Mouse (Mus musculus) kidney, adult 2 months (tissue): ENCODE results near the gene Ccl25. TPM values are rescaled to one million over a fixed set of nuclear protein-coding genes. Genes with fewer than 3 reads are reported as not detected.

Experiments used
- DNase-seq: peaks from one replicate; pipeline ENCODE4 v3.0.0; 2021
- H3K27ac ChIP-seq: fragments of 200-500 bp; 2 replicates; pipeline ENCODE4 v1.5.1; 2012; ENCODE audit warnings: low read depth, low read length, control low read depth, inconsistent platforms; ENCODE audit not compliant: insufficient read depth
- H3K27me3 ChIP-seq: fragments of 200-500 bp; replicated peaks from 2 replicates; pipeline ENCODE4 v1.6.1; 2012; ENCODE audit warnings: mild to moderate bottlenecking, moderate library complexity, low read length, inconsistent platforms; ENCODE audit not compliant: control insufficient read depth, insufficient read depth
- H3K36me3 ChIP-seq: fragments of 200-500 bp; 2 replicates; pipeline ENCODE4 v1.6.1; 2012; ENCODE audit warnings: mild to moderate bottlenecking, moderate library complexity, low read length, inconsistent platforms; ENCODE audit not compliant: control insufficient read depth, insufficient read depth
- H3K4me1 ChIP-seq: fragments of 200-500 bp; 2 replicates; pipeline ENCODE4 v1.6.1; 2011; ENCODE audit warnings: low read length; ENCODE audit not compliant: control insufficient read depth, insufficient read depth
- H3K4me3 ChIP-seq: fragments of 200-500 bp; 2 replicates; pipeline ENCODE4 v1.5.1; 2011; ENCODE audit warnings: mild to moderate bottlenecking, low read depth, low read length, control low read depth; ENCODE audit not compliant: insufficient read depth
- CTCF ChIP-seq: fragments of 200-500 bp; conservative IDR thresholded peaks from 2 replicates; pipeline ENCODE4 v1.5.1; 2011; ENCODE audit warnings: low read depth, mild to moderate bottlenecking, control low read depth, low read length, moderate library complexity, mixed read lengths; ENCODE audit not compliant: insufficient read depth, insufficient read length
- POLR2A ChIP-seq: fragments of 200-500 bp; IDR thresholded peaks from one replicate; pipeline ENCODE4 v1.6.1; 2011; ENCODE audit warnings: low read depth, low read length, control low read depth
- WGBS: fragments of 180-500 bp; shearing (Covaris S2); methylation state at CpG from one replicate; pipeline ENCODE4 v1.1.7; 2018; 5-methylcytosine and 5-hydroxymethylcytosine counted together
- polyA plus RNA-seq: library from polyadenylated mRNA; depleted of rRNA; stranded (reverse); fragments of >200 nt; gene quantifications from 2 replicates; pipeline ENCODE4 v1.2.3, GENCODE M21; 2012

Ccl25 gene
- polyA plus RNA-seq, 1 experiment: 5.2 TPM

DNA sequence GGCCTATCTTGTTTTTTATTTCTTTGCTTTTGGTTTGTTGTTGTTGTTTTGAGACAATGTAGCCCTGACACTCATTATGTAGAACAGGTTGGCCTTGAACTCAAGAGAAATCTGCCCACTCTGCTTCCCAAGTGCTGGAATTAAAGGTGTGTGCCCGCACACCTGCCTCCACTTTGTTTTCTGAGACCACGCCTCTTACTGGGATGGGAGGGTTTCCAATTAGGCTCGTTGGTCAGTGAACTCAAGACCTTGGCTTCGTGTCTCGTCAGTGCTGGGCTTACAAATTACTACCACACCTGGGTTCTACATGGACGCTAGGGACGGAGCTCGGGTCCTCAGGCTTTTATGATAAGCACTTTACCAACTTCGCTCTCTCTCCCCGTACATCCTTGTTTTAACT, 30.4 kb downstream of the Ccl25 start:
- Histone ChIP-seq H3K4me3 (no peak overlapping the region), H3K36me3 (no peaks in the 10 kb centered on the region), H3K27ac (no peak overlapping the region), H3K4me1 (no peaks in the 10 kb centered on the region), H3K27me3 (no peaks in the 10 kb centered on the region)
- DNase-seq: no peak
- WGBS: 88% methylated on average over 10 of the region's 10 CpGs
- no peak for TF ChIP-seq CTCF
- TF ChIP-seq POLR2A: no peak

- WGBS: 67% methylated on average over 3 of the region's 3 CpGs
- Histone ChIP-seq H3K4me3 (no peak overlapping the region), H3K4me1 (no peaks in the 10 kb centered on the region), H3K27me3 (no peaks in the 10 kb centered on the region), H3K36me3 (no peaks in the 10 kb centered on the region), H3K27ac (no peak overlapping the region)
- TF ChIP-seq CTCF (no peak), POLR2A (no peak)
- no peak for DNase-seq
Measured at GRCm38 (mm10) chr8:4359362-4359761, 34.4 kb downstream of the Ccl25 start.

DNA sequence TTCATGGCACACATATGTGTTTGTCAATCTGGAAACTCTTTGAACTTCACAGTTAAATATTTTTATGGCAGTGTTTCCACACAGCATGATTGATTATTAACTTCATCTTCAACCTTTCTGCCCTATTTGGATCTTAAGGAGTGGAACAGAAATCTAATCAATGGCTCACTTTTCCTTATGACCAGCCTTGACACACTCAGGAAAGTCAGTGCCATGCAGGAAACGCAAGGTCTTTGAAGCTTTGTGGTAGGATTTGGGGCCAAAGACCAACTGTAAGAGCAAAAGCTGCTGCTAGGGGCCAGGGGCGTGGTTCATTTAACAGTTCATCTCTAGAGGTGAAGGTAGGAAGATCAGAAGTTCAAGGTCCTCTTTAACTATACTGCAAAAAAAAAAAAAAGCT, 35.9 kb downstream of the Ccl25 start:
- no peaks in the 10 kb centered on the region for H3K36me3 ChIP-seq
- H3K4me3 ChIP-seq: no peak overlapping the region
- no peaks in the 10 kb centered on the region for H3K4me1 ChIP-seq
- no peaks in the 10 kb centered on the region for H3K27me3 ChIP-seq
- 70% methylated on average over 2 of the region's 2 CpGs for WGBS
- no peak for DNase-seq
- TF ChIP-seq CTCF (no peak), POLR2A (no peak)
- H3K27ac ChIP-seq: no peak overlapping the region

GRCm38 (mm10) chr8:4366189-4366588, 41.2 kb downstream of the Ccl25 start:
- WGBS: 90% methylated on average over 3 of the region's 3 CpGs
- H3K4me1 ChIP-seq: no peaks in the 10 kb centered on the region
- DNase-seq: no peak
- no peaks in the 10 kb centered on the region for H3K36me3 ChIP-seq
- no peaks in the 10 kb centered on the region for H3K27me3 ChIP-seq
- no peak for TF ChIP-seq POLR2A
- TF ChIP-seq CTCF: no peak
- no peak overlapping the region for H3K27ac ChIP-seq
- no peak overlapping the region for H3K4me3 ChIP-seq

DNA sequence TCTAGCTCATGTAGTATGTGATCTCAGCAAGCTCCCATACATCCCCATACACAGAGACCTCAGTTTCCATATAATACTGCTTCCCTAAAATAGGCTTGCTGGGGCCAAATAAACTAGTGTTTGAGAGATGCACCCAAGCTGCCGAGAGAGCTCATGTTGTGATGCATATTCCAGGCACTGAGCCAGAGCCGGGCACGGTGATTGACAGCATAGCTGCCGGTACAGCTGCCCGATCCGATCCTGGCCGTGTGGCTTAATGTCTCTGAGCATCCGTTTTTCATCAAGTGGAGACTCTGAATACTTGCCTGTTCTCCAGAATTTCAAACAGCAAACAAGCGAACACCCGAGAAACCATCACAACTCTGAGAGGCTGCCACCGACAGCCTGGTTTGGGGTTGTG, 42.8 kb downstream of the Ccl25 start:
- no peak overlapping the region for H3K27ac ChIP-seq
- H3K4me1 ChIP-seq: no peaks in the 10 kb centered on the region
- no peaks in the 10 kb centered on the region for H3K27me3 ChIP-seq
- WGBS: 86% methylated on average over 11 of the region's 11 CpGs
- DNase-seq: no peak
- no peaks in the 10 kb centered on the region for H3K36me3 ChIP-seq
- H3K4me3 ChIP-seq: no peak overlapping the region
- TF ChIP-seq POLR2A (no peak), CTCF (no peak)

DNA sequence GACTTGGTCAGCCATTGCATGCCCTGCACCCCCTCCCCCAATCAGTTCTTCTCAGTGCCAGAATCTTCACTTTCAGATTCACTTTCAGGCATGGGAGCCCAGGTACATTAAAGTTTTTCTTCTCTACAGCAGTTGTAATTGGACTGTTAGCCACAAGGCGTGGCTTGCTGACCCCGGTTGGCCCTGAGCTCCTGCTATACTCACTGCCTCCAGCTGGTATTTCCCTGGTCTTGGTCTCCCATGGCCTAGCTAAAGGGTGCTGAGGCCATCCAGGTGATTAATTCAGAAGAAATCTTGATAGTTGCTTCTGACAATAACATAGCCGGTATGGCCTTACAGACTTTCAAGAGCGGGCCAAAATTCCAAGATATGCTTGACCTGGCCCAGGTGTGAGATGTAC, 43.5 kb downstream of the Ccl25 start:
- no peaks in the 10 kb centered on the region for H3K36me3 ChIP-seq
- TF ChIP-seq CTCF: no peak
- TF ChIP-seq POLR2A: no peak
- no peaks in the 10 kb centered on the region for H3K4me1 ChIP-seq
- H3K27me3 ChIP-seq: no peaks in the 10 kb centered on the region
- H3K4me3 ChIP-seq: no peak overlapping the region
- no peak overlapping the region for H3K27ac ChIP-seq
- DNase-seq: no peak
- 58% methylated on average over 4 of the region's 4 CpGs for WGBS

DNA sequence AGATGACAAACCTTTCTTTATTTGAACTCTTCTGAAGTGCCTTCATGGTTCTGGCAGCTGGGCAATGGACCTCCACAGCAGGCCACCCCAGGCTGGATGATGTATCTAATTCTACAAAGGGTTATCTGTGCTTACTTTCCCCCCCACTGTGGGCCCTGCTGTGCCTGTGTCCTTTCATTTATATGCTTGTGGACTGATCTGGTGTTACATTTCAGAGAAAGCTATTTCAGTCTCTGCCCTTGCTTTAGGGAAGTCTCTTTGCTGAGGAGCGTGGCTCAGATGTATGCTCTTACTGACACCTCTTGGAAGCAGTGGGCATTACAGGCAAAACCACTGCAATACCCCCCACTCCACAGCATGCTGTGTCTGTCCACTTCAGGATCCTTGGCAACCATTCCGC, 45.1 kb downstream of the Ccl25 start:
- Histone ChIP-seq H3K4me3 (no peak overlapping the region), H3K36me3 (no peaks in the 10 kb centered on the region), H3K27ac (no peak overlapping the region), H3K27me3 (no peaks in the 10 kb centered on the region), H3K4me1 (no peaks in the 10 kb centered on the region)
- peak; percentile 35 for DNase-seq
- WGBS: 56% methylated on average over 2 of the region's 2 CpGs
- TF ChIP-seq POLR2A (no peak), CTCF (peak; percentile 74)

- TF ChIP-seq CTCF: 0 out of 2 replicates have a peak, but pooled peaks have one; percentile 7
- no peak for TF ChIP-seq POLR2A
- DNase-seq: peak; percentile 25
- no peaks in the 10 kb centered on the region for H3K36me3 ChIP-seq
- no peak overlapping the region for H3K27ac ChIP-seq
- no peak overlapping the region for H3K4me3 ChIP-seq
- no peaks in the 10 kb centered on the region for H3K4me1 ChIP-seq
- no peaks in the 10 kb centered on the region for H3K27me3 ChIP-seq
- 78% methylated on average over 2 of the region's 2 CpGs for WGBS
Measured at GRCm38 (mm10) chr8:4372657-4373056, 47.6 kb downstream of the Ccl25 start.
